Mouse (Mus musculus): ENCODE data around the gene Wdr18.

Wdr18 gene

GRCm38 (mm10) chr10:79947502-79947901, 12.4 kb upstream of the Wdr18 start:
- no peak for DNase-seq

GRCm38 (mm10) chr10:79949873-79950272, 10.1 kb upstream of the Wdr18 start:
- no peak for DNase-seq

DNA sequence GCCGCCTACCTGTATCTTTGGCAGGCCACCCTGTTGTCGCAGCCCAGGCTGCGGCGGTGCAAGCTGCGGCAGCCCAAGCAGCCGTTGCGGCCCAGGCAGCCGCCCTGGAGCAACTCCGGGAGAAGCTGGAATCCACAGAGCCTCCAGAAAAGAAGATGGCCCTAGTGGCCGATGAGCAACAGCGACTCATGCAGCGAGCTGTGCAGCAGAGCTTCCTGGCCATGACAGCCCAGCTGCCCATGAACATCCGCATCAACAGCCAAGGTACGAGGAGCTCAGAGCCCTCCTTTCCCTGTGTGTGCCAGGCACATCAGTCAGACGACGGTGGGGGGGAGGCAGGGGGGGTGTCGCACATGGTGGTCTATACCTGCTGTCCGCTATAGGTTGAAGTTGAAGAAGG, 9.3 kb upstream of the Wdr18 start:
- no peak for DNase-seq

DNA sequence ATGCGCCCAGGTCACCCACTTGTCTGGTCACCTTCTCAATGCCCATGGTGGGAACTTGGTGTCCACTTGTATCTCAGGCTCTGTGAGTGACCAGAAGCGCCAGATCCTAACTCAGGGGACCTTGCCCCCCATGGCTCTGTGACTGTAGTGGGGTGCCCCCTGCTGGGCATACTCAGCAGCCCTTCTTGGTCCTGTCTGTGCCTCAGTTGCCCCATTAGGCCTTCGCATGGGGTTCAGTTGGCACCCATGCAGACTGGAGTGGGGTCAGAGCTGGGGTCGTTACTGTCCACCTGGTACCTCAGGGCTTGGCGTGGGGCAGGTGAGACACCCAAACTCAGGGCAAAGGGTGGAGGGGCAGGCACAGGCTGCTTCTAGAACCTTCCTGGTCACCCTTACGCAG, 6.0 kb upstream of the Wdr18 start:
- no peak for DNase-seq

- DNase-seq, result no peak
Observed at GRCm38 (mm10) chr10:79955691-79956090, 4.3 kb upstream of the Wdr18 start.

GRCm38 (mm10) chr10:79956643-79957154, 3.3 kb upstream of the Wdr18 start:
- DNase-seq, result no peak

DNA sequence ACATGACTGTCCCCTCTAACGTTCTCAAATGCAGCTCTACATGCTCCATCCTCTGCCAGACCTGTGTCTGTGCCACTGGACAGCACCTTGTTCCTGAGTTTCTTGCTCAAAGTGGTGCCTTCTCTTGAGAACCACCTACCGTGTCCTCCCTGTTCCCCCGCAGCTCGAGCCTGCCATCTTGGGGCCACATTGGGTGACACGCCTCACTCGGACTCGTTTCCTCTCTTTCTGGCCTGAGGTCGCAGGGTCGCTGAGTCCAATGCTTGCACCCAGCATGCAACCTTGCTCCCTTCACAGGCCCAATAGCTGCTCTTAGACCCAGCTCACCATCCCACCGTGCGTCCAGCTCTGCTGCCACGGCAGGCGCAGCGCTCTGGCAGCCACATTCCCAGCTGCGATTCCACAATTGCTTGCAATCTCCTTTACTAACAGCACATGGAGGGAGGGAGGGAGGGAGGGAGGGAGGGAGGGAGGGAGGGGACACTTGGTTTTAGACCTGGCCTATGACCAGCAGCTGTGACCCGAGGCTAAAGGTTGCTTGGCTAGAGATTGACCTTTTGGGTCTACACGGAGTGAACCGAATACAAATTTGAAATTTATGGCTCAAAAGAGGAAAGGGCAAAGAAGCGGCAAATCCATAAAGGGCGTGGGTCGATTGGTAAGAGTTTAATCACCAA, 1.7 kb upstream of the Wdr18 start:
- DNase-seq, result peak; percentile 82

- DNase-seq, result peak; percentile 70
Observed at GRCm38 (mm10) chr10:79959412-79959811, 540 bp upstream of the Wdr18 start.

- DNase-seq, result peak; percentile 53
Observed at GRCm38 (mm10) chr10:79960671-79961294, 831 bp downstream of the Wdr18 start.

- no peak for DNase-seq
Observed at GRCm38 (mm10) chr10:79964727-79965126, 4.8 kb downstream of the Wdr18 start.

DNA sequence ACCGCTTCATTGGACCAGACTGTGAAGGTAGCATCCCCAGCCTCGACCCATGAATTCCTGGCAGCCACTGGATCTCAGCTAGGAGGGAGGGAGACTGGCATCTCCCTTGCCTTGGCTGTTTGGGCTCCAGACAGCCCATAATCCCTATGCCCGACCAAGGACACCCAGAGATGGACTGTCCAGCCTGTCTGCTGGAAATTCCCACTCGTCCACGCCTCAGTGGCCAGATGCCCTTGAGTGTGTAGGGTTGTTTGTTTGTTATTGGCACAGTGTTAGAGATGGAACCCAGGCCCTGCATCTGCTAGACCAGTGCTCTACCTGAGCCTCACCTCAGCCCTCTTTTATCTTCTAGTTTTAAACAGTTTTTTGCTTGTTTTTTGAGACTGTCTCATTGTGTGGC, 5.4 kb downstream of the Wdr18 start:
- no peak for DNase-seq

- DNase-seq, result peak; percentile 77
Observed at GRCm38 (mm10) chr10:79966886-79967400, 7.0 kb downstream of the Wdr18 start.

DNA sequence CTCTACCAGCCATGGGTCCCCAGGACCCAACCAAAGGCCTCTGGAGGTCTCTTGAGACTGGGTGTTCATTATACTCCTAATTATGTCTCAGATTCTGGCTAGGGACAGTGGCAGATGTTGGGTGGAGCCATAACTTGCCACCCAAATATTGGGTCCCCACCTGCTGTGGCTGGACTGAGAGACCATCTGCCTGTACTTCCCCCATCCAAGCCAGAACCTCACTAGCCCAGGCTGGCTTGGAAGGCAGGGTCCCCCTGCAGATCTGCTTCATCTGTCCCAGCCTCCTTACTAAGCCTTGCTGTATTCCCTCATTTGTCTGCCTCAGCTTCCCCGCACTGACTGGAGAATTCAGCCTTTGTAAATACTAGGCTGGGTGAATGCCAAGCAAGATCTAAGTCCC, 8.2 kb downstream of the Wdr18 start:
- DNase-seq, result no peak

GRCm38 (mm10) chr10:79969124-79969568, 9.2 kb downstream of the Wdr18 start:
- no peak for DNase-seq

- no peak for DNase-seq
Observed at GRCm38 (mm10) chr10:79970415-79971182, 10.6 kb downstream of the Wdr18 start, which contains the start of gene Grin3b. Grin3b (plus strand) TSS chr10:79970715.

DNA sequence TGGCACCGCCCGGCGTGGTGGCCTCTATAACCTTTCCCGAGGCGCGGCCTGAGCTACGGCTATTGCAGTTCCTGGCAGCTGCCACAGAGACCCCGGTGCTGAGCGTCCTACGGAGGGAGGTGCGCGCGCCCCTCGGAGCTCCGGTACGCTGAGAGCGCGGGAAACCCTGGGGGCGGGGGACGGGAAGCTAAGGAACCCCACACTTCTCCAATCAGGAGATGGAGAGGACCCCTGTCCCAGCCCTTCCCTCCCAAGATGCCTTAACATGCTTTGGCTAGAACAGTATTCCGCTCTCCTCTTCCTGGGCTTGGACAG, 11.2 kb downstream of the Wdr18 start:
- DNase-seq, result no peak

- DNase-seq, result peak; percentile 54
Observed at GRCm38 (mm10) chr10:79972831-79973230, 12.9 kb downstream of the Wdr18 start.

DNA sequence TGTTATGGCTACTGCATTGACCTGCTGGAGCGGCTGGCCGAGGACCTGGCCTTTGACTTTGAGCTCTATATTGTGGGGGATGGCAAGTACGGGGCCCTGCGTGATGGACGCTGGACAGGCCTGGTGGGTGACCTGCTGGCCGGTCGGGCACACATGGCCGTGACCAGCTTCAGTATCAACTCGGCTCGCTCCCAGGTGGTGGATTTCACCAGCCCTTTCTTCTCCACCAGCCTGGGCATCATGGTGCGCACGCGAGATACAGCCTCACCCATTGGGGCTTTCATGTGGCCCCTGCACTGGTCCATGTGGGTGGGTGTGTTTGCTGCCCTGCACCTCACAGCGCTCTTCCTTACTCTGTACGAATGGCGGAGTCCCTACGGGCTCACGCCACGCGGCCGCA, 14.1 kb downstream of the Wdr18 start:
- no peak for DNase-seq

- DNase-seq, result no peak
Observed at GRCm38 (mm10) chr10:79974668-79975067, 14.7 kb downstream of the Wdr18 start.

DNA sequence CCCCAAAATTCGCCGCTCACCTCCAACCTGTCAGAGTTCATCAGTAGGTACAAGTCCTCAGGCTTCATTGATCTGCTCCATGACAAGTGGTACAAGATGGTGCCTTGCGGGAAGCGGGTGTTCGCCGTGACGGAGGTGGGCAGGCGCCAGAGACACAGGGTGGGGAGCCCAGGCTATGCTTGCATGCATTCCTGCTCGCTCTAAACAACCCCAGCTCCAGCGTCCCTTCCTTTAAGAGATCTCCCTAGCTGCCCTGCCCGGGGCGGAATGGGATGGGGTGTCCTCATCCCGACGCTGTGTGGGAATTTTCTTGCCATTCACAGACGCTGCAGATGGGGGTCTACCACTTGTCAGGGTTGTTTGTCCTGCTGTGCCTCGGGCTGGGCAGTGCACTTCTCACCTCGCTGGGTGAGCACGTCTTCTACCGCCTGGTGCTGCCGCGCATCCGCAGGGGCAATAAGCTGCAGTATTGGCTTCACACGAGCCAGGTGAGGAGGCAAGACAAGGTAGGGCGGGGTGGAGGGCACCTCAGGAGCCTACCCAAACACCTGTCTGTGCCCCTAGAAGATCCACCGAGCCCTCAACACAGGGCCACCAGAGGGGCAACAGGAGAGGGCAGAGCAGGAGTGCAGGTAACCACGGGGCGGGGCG, 16.2 kb downstream of the Wdr18 start:
- no peak for DNase-seq

DNA sequence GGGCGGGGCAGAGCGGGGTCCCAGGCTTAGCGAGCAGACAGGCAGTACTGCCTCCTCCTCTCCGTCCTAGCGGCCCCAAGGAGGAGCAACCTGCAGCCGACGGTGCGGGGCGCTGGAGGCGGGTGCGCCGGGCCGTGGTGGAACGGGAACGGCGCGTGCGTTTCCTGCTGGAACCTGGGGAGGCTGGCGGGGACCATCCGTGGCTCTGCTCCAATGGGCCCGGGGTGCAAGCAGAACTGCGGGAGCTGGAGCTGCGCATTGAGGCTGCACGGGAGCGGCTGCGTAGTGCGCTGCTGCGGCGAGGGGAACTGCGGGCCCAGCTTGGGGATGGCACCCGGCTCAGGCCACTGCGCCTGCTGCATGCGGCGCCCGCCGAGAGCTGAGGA, 16.8 kb downstream of the Wdr18 start:
- no peak for DNase-seq

GRCm38 (mm10) chr10:79977324-79977723, 17.4 kb downstream of the Wdr18 start:
- DNase-seq, result no peak

- no peak for DNase-seq
Observed at GRCm38 (mm10) chr10:79978061-79978460, 18.1 kb downstream of the Wdr18 start.

All from cerebellum, adult 9-11 months (tissue).